Mouse (Mus musculus) embryonic facial prominence, embryonic 14.5 days (tissue): ENCODE measurements at regions not wholly inside any gene's neighbourhood (a gene's known extent, or its start where the extent isn't known, plus 50 kb on each side); places are given as distances from the start of the nearest gene placed in this dataset.

Source experiments
- ATAC-seq: fragments of 200-750 bp; cut with Nextera tagmentation; 2 replicates; pipeline ENCODE4 v1.8.0; 2017; ENCODE audit warnings: low read depth, moderate number of reproducible peaks, moderate TSS enrichment
- DNase-seq: peaks from one replicate; pipeline ENCODE4 v3.0.0-alpha.2; 2015; ENCODE audit warnings: low spot score
- H3K27ac ChIP-seq: fragments of 300-500 bp; sonication (generic); replicated peaks from 2 replicates; pipeline ENCODE4 v1.5.1; 2014; ENCODE audit warnings: low read depth, mild to moderate bottlenecking, low read length, moderate library complexity
- H3K27me3 ChIP-seq: fragments of 300-500 bp; sonication (generic); replicated peaks from 2 replicates; pipeline ENCODE4 v1.6.1; 2014; ENCODE audit warnings: low read length; ENCODE audit not compliant: control insufficient read depth, insufficient read depth
- H3K36me3 ChIP-seq: fragments of 300-500 bp; sonication (generic); 2 replicates; pipeline ENCODE4 v1.6.1; 2014; ENCODE audit warnings: low read length, mixed read lengths; ENCODE audit not compliant: control insufficient read depth, insufficient read depth
- H3K4me1 ChIP-seq: fragments of 300-500 bp; sonication (generic); 2 replicates; pipeline ENCODE4 v1.6.1; 2014; ENCODE audit warnings: antibody characterized with exemption, low read length; ENCODE audit not compliant: control insufficient read depth, insufficient read depth
- H3K4me2 ChIP-seq: fragments of 300-500 bp; sonication (generic); 2 replicates; pipeline ENCODE4 v1.6.1; 2014; ENCODE audit warnings: low read depth, mild to moderate bottlenecking, low read length, moderate library complexity, mixed read lengths
- H3K4me3 ChIP-seq: fragments of 300-500 bp; sonication (generic); 2 replicates; pipeline ENCODE4 v1.5.1; 2014; ENCODE audit warnings: low read depth, mild to moderate bottlenecking, low read length
- H3K9ac ChIP-seq: fragments of 300-500 bp; sonication (generic); 2 replicates; pipeline ENCODE4 v1.6.1; 2014; ENCODE audit warnings: low read depth, mild to moderate bottlenecking, low read length, moderate library complexity, mixed read lengths
- H3K9me3 ChIP-seq: fragments of 300-500 bp; sonication (generic); 2 replicates; pipeline ENCODE4 v1.6.1; 2016; ENCODE audit warnings: low read length; ENCODE audit not compliant: control insufficient read depth
- WGBS: fragments of 180-500 bp; shearing (Covaris S2); extraction: QIAGEN DNeasy Blood & Tissue Kit; methylation state at CpG from one replicate; pipeline ENCODE4 v1.1.7; 2014; 5-methylcytosine and 5-hydroxymethylcytosine counted together

DNA sequence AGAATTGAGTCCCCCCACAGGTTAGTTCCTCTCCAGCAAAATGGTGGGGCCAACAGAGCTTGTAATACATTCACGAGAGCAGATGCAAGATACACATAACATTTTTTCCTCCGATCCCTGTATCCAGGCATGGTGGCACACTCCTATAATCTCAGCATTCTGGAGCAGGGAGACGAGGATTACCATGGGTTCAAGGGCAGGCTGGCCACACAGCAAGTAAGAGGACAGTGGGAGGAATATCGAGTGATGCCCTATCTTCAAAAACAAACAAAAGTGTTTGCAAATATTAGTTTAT, 192.0 kb downstream of the Ube2e3 start:
- H3K4me1 ChIP-seq = no peaks in the 10 kb centered on the region
- H3K27me3 ChIP-seq = no peaks in the 10 kb centered on the region
- no peak for DNase-seq
- ATAC-seq = no peak
- H3K4me3 ChIP-seq = no peak overlapping the region
- no peaks in the 10 kb centered on the region for H3K36me3 ChIP-seq
- H3K27ac ChIP-seq = no peak overlapping the region
- H3K4me2 ChIP-seq = no peak overlapping the region
- H3K9me3 ChIP-seq = no peaks in the 10 kb centered on the region
- H3K9ac ChIP-seq = no peak overlapping the region
- 84% methylated on average over 4 of the region's 4 CpGs for WGBS

DNA sequence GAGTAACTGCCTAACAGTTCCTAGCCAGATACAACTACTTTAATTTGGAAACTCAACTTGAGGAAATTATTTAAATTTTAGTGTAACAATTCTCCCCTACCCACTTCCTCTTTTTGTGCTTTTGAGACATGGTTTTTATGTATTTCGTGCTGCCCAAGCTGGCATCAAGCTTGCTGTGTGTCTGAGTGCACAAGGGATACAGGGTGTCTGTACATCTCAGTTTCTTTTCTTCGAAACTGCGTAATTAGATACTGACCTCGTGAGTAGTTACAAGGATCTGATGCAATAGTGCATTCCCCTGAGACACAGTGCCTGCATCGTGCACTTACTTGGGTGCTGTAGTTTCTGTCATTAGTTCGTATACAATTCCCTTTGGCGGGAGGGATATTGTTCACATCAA, 192.4 kb downstream of the Ube2e3 start:
- H3K4me3 ChIP-seq = no peak overlapping the region
- H3K4me2 ChIP-seq = no peak overlapping the region
- no peaks in the 10 kb centered on the region for H3K4me1 ChIP-seq
- no peaks in the 10 kb centered on the region for H3K9me3 ChIP-seq
- H3K36me3 ChIP-seq = no peaks in the 10 kb centered on the region
- WGBS = 65% methylated on average over 7 of the region's 7 CpGs
- no peak for DNase-seq
- no peak overlapping the region for H3K9ac ChIP-seq
- no peak overlapping the region for H3K27ac ChIP-seq
- no peak for ATAC-seq
- no peaks in the 10 kb centered on the region for H3K27me3 ChIP-seq

DNA sequence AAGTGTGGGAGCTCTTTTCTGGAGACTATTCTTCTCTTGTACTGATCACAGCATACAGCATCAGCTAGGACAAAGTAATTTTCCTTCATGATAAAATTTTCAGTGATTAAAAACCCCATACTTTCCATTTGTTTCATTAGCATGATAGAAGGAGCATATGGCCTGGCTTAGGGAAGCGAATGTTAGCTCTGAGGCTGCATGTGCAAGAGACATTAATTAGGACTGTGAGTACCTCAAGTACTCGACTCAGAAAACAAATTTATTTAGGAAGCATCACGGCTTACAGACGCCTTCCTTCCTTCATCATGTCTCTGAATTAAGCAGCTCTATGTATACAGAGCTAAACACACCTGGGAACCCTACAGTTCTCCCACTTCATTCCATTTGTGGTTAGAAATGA, 193.6 kb upstream of the Itga4 start:
- 73% methylated on average over 4 of the region's 4 CpGs for WGBS
- Histone ChIP-seq H3K4me3 (no peak overlapping the region), H3K9ac (no peak overlapping the region), H3K36me3 (no peaks in the 10 kb centered on the region), H3K9me3 (no peaks in the 10 kb centered on the region), H3K27ac (no peak overlapping the region), H3K27me3 (no peaks in the 10 kb centered on the region), H3K4me2 (no peak overlapping the region), H3K4me1 (no peaks in the 10 kb centered on the region)
- ATAC-seq = no peak
- DNase-seq = no peak

DNA sequence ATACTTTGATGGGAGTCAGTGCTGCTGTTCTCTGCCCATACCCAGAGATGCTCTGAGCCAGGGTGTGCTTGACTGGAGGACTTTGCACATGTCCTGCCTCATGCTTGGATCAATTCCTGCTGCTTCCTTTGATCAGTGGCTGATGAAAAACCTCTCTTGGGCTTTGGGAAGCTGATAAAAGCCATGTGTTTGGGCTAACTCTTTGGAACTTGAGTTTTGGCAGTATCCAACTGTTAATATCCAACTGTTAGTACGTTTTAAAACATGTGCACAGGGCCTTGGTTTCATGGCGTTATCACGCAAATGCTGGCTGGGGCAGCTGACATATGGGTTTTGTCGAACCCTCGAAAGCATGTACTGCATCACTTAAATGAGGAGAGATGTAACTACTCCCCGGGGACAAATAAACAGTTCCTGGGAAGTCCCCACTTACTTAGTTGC, 193.0 kb upstream of the Itga4 start:
- Histone ChIP-seq H3K9ac (no peak overlapping the region), H3K36me3 (no peaks in the 10 kb centered on the region), H3K4me3 (no peak overlapping the region), H3K9me3 (no peaks in the 10 kb centered on the region), H3K4me2 (no peak overlapping the region), H3K4me1 (no peaks in the 10 kb centered on the region), H3K27ac (no peak overlapping the region), H3K27me3 (no peaks in the 10 kb centered on the region)
- ATAC-seq (no peak), DNase-seq (peak; percentile 64)
- 38% methylated on average over 6 of the region's 6 CpGs for WGBS

DNA sequence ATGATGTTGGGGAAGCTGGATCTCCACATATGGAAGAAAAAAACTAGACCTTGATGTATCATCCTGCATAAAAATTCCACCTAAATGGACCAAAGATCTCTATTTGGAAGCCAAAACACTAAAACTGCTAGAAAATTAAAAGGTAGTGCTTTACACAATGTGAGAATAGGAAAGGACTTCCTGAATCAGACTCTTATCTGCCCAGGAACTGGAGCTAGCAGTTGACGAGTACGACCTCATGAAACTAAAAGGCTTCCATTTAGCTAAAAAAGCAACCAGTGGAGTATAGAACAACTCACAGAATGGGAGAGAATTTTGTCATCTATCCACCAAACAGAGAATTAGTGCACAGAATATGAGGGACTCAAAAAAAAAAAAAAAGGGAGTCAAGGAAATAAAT, 191.6 kb upstream of the Itga4 start:
- Histone ChIP-seq H3K4me3 (no peak overlapping the region), H3K27me3 (no peaks in the 10 kb centered on the region), H3K27ac (no peak overlapping the region), H3K36me3 (no peaks in the 10 kb centered on the region), H3K9ac (no peak overlapping the region), H3K4me2 (no peak overlapping the region), H3K9me3 (no peaks in the 10 kb centered on the region), H3K4me1 (no peaks in the 10 kb centered on the region)
- ATAC-seq (no peak), DNase-seq (no peak)
- WGBS = 87% methylated on average over 2 of the region's 2 CpGs

DNA sequence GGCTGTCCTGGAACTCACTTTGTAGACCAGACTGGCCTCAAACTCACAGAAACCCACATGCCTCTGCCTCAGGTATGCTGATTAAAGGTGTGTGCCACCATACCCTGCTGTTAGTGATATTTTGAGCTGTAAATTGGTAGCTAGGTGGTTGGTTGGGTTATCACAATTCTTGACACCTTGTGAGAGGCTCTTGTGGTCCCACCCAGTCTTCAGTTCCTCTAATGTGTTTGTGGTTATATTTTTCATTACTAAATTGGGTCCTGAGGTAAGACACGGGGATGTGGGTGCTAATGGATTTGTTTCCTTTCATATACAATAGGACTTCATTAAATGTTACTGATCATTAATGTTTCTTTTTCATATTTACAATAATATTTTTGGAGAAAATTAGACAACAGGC, 189.9 kb upstream of the Itga4 start:
- ATAC-seq (no peak), DNase-seq (no peak)
- WGBS = 79% methylated on average over 1 of the region's 1 CpGs
- no peaks in the 10 kb centered on the region for H3K4me1 ChIP-seq
- H3K36me3 ChIP-seq = no peaks in the 10 kb centered on the region
- no peaks in the 10 kb centered on the region for H3K27me3 ChIP-seq
- no peak overlapping the region for H3K27ac ChIP-seq
- H3K4me2 ChIP-seq = no peak overlapping the region
- H3K4me3 ChIP-seq = no peak overlapping the region
- H3K9ac ChIP-seq = no peak overlapping the region
- H3K9me3 ChIP-seq = no peaks in the 10 kb centered on the region

DNA sequence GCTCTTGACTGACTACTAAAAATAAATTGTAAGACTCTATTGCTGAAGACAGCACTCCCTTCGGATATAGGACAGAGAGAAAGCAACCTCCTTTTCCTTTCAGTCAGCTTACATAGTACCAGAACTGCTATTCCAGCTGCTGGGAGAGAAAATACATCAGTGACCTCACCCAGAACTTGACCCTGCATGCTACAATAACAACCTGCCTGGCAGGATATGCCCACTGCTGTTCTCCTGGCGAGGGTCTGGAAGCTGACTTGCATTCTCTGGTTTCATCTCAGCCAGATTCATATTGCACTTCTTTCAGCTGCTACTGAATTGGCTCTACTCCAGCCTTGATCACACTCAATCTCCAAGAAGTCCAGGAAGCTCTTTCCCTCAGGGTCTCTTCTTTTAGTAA, 179.1 kb upstream of the Itga4 start:
- H3K4me2 ChIP-seq = no peak overlapping the region
- no peak overlapping the region for H3K9ac ChIP-seq
- no peak overlapping the region for H3K4me3 ChIP-seq
- H3K9me3 ChIP-seq = no peaks in the 10 kb centered on the region
- H3K27me3 ChIP-seq = no peaks in the 10 kb centered on the region
- H3K36me3 ChIP-seq = no peaks in the 10 kb centered on the region
- 45% methylated on average over 2 of the region's 2 CpGs for WGBS
- ATAC-seq (0 out of 2 replicates have a peak, but pooled peaks have one; percentile 30), DNase-seq (peak; percentile 52)
- no peak overlapping the region for H3K27ac ChIP-seq
- H3K4me1 ChIP-seq = no peaks in the 10 kb centered on the region

DNA sequence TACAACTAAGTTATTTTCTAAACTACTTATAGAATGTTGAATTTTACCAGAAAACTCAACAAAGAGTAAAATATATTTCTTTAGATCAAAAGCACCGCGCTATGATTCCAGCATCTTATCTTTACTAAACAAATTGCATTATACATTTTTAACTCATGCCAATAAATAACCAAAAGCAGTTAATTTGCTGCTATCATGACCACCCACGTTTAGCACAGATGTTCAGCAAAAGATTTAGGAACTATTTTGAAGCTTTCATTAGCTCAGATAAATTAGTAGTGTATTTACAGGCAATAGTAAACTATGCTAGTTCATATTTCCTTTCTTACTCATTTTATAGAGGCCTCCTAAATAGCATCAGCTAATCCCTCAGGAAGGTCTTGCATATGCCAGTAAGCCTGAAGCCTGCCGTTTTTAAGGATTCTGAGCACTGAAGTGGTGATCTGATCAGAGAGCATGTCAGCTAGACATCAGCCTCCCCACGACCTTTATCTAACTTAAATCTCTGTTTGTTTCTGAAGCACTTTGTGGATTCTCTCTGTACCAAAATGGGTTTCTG, 176.3 kb upstream of the Itga4 start:
- H3K4me1 ChIP-seq = no peaks in the 10 kb centered on the region
- no peaks in the 10 kb centered on the region for H3K9me3 ChIP-seq
- H3K27ac ChIP-seq = no peak overlapping the region
- no peak for ATAC-seq
- no peak for DNase-seq
- no peak overlapping the region for H3K9ac ChIP-seq
- no peaks in the 10 kb centered on the region for H3K36me3 ChIP-seq
- WGBS = 61% methylated on average over 5 of the region's 5 CpGs
- no peak overlapping the region for H3K4me3 ChIP-seq
- no peaks in the 10 kb centered on the region for H3K27me3 ChIP-seq
- no peak overlapping the region for H3K4me2 ChIP-seq

DNA sequence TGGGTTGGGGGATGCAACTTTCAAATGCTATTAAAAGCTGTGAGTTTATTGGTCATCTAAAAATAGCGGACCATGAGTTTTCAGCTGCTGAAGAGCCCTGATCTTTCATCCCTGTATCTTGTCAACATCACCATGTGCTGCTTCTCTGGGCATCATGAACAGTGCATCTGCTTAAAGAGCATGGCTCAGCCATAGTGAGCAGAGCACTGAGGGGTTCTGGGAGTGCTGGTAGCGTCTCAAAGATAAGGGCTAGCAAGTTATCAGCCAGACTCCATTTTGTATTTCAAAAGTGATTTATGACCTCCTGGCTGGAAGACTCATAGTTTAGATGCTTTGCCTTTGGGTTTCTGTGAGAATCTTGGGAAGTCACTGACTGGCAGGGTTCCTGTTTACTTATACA, 173.5 kb upstream of the Itga4 start:
- DNase-seq = no peak
- Histone ChIP-seq H3K4me1 (peaks cover 5% of the 10 kb centered on the region; the same call in 1 of the 2 replicates), H3K4me2 (no peak overlapping the region), H3K27ac (no peak overlapping the region), H3K4me3 (no peak overlapping the region), H3K36me3 (no peaks in the 10 kb centered on the region), H3K9ac (no peak overlapping the region), H3K27me3 (no peaks in the 10 kb centered on the region), H3K9me3 (no peaks in the 10 kb centered on the region)
- no peak for ATAC-seq
- 87% methylated on average over 2 of the region's 2 CpGs for WGBS
